Mouse (Mus musculus) testis, adult 2 months (tissue): ENCODE data around the gene Spr.

ENCODE experiments used
- CTCF ChIP-seq: fragments of 200-500 bp; IDR thresholded peaks from 2 replicates; pipeline ENCODE4 v1.5.1; 2012; ENCODE audit warnings: low read depth, mild to moderate bottlenecking, inconsistent platforms, low read length, moderate library complexity; ENCODE audit not compliant: control insufficient read depth, insufficient read depth, insufficient replicate concordance
- POLR2A ChIP-seq: fragments of 200-500 bp; IDR thresholded peaks from 2 replicates; pipeline ENCODE4 v1.6.1; 2012; ENCODE audit warnings: low read depth, mild to moderate bottlenecking, inconsistent platforms, low read length, moderate library complexity; ENCODE audit not compliant: control insufficient read depth

DNA sequence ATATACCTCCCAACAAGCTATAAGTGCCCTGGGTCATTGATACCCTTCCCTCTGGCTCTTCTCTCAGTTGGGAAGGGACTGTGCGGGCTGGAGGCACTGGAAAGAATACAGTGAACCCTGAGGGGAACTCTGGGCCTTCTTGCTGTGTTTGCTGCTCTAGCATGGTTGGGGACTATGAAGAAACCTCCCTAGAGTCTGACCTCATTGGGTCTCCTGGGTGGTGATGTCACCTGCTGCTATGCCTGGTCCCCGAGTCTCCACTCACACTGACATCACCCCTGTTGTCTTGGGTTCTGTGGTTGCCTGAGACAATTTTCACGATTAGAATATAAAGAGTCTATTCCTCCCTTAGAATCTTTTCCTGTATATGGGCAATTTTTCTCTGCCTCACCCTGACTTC lies 50.9 kb downstream of the Spr start:
- TF ChIP-seq CTCF: no peak
- TF ChIP-seq POLR2A: no peak
